Mouse (Mus musculus) megakaryocyte, embryonic 14.5 days (primary cell): Measurements from ENCODE around the gene Pde2a.

Source experiments
- FLI1 ChIP-seq: IDR thresholded peaks from 2 replicates; pipeline ENCODE4 v1.6.1; 2012; ENCODE audit warnings: low read length, inconsistent platforms, mixed read lengths
- GATA1 ChIP-seq: IDR thresholded peaks from 3 replicates; pipeline ENCODE4 v1.6.1; 2012; ENCODE audit warnings: mixed read lengths, low read length, inconsistent platforms, borderline replicate concordance

- TF ChIP-seq GATA1 (no peak), FLI1 (no peak)
Measured at GRCm38 (mm10) chr7:101547651-101548050, 126.2 kb downstream of the Pde2a start.
